Mouse (Mus musculus) erythroblast, embryonic 14.5 days (primary cell): ENCODE results near the gene Stk40. TPM values are rescaled to one million over a fixed set of nuclear protein-coding genes. Genes with fewer than 3 reads are reported as not detected.
"Not testable (repeated sequence)": the region's sequence is repeated elsewhere in the genome, so short reads cannot be mapped to it uniquely, and the experiment has no call there.

ENCODE experiments used
- H3K27me3 ChIP-seq: 2 replicates; pipeline ENCODE4 v1.6.1; 2012; ENCODE audit warnings: inconsistent platforms; ENCODE audit not compliant: control insufficient read depth
- H3K36me3 ChIP-seq: 2 replicates; pipeline ENCODE4 v1.6.1; 2012; ENCODE audit warnings: mild to moderate bottlenecking, inconsistent platforms; ENCODE audit not compliant: control insufficient read depth
- H3K4me1 ChIP-seq: 2 replicates; pipeline ENCODE4 v1.6.1; 2012; ENCODE audit warnings: inconsistent platforms; ENCODE audit not compliant: control insufficient read depth
- H3K4me3 ChIP-seq: replicated peaks from 2 replicates; pipeline ENCODE3; 2012; ENCODE audit warnings: moderate library complexity, mild to moderate bottlenecking, inconsistent platforms
- H3K9me3 ChIP-seq: 2 replicates; pipeline ENCODE4 v1.6.1; 2012; ENCODE audit warnings: low read length, inconsistent platforms, mixed read lengths; ENCODE audit not compliant: control insufficient read depth
- GATA1 ChIP-seq: IDR thresholded peaks from 2 replicates; pipeline ENCODE4 v1.6.1; 2012; ENCODE audit warnings: low read length, inconsistent platforms, mixed read lengths
- TAL1 ChIP-seq: IDR thresholded peaks from 3 replicates; pipeline ENCODE4 v1.6.1; 2012; ENCODE audit warnings: low read length, inconsistent platforms, mixed read lengths
- polyA plus RNA-seq: library from polyadenylated mRNA; stranded (reverse); fragments of >175 nt; gene quantifications from 2 replicates; pipeline ENCODE4 v1.2.3, GENCODE M21; 2012

Stk40 gene
- polyA plus RNA-seq, 1 experiment = 4.6 TPM

DNA sequence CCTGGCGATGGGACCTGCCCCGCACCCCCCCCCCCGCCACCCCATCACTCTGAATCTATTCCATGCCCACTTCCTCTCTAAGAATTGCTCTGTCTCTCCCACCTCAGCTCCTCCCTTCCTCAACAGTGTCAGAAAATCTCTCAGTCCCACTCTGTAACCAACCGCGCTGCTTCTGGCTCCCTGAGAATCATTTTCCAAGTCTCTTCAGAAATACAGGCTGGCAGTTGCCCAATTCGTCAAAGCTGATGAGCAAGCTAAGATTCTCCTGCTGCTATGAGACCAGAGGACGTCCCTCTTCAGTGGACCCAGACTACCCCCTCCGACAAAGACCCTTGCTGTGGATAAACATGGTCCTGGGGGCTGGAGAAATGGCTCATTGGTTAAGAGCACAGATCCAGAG, 55.7 kb downstream of the Stk40 start:
- Histone ChIP-seq H3K9me3 (0 out of 2 replicates have a peak, but pooled peaks cover 2% of the 10 kb centered on the region), H3K36me3 (peaks cover 7% of the 10 kb centered on the region), H3K4me1 (peaks cover 21% of the 10 kb centered on the region), H3K27me3 (no peaks in the 10 kb centered on the region), H3K4me3 (no peak overlapping the region)
- TF ChIP-seq TAL1 (no peak), GATA1 (no peak)

DNA sequence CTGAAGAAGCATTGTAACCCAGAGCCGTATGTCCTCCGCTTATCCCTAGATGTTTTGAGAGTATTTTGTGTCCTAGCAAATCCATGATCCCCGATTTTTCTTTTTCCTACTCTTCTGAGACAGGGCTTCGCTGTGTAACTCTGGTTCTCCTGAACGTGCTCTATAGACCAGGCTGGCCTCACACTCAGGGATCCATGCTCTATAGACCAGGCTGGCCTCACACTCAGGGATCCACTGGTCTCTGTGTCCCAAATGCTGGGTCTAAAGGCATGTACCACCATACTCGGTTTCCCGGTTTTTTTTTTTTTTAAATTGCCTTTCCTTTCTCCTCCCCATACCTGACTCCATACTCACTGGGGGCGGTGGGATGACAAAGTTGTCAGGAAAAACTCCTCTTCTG, 57.2 kb downstream of the Stk40 start:
- H3K27me3 ChIP-seq = no peaks in the 10 kb centered on the region
- no peak for TF ChIP-seq TAL1
- no peak for TF ChIP-seq GATA1

DNA sequence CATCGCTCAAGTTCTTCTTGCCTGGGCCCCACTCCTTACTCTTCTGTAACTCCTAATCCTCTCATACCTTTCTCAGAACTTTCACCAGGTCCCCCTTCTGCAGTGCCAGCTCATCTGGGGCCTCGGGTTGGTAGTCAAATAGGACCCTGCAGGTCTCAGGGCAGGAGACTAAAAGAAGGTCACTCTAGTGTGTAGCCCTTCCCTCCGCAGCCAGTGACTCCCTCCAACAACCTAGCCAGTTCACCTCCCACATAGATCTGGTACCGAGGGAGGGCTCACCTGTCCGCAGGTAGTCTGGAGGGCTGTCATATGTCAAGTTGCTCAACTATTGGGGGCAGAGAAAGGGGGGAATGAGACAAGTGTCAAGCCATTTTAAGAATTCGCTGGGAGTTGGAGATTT, 57.7 kb downstream of the Stk40 start:
- Histone ChIP-seq H3K4me1 (peaks cover 23% of the 10 kb centered on the region), H3K9me3 (0 out of 2 replicates have a peak, but pooled peaks cover 2% of the 10 kb centered on the region), H3K4me3 (no peak overlapping the region), H3K36me3 (peaks cover 23% of the 10 kb centered on the region), H3K27me3 (no peaks in the 10 kb centered on the region)
- TF ChIP-seq GATA1 = no peak
- no peak for TF ChIP-seq TAL1

More for the DNA sequence above, 57.2 kb downstream of the Stk40 start:
- H3K36me3 ChIP-seq = peaks cover 18% of the 10 kb centered on the region
- H3K4me3 ChIP-seq = no peak overlapping the region
- 0 out of 2 replicates have a peak, but pooled peaks cover 2% of the 10 kb centered on the region for H3K9me3 ChIP-seq
- H3K4me1 ChIP-seq = peaks cover 21% of the 10 kb centered on the region

DNA sequence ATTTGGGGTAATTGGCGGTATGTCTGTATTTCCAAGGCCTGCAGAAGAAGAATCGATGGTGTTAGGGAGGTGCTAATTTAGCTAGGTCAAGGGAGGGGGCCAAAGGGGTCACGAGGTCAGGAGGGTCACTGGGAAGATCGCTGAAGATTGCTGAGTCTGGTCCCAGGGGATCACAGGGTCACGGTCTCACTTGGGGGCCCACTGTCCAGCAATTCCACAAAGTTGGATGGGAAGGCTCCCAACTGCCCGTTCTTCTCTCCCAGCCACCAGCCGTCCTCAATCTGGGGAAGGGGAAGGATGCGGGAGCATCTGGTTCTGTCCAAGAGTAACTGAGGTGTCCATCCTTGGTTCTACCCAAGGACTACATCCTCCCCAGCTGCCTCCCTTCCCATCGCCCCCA, 58.2 kb downstream of the Stk40 start:
- peaks cover 26% of the 10 kb centered on the region for H3K4me1 ChIP-seq
- peak overlapping the region; percentile 65 for H3K4me3 ChIP-seq
- peaks cover 28% of the 10 kb centered on the region for H3K36me3 ChIP-seq
- H3K9me3 ChIP-seq = no peaks in the 10 kb centered on the region
- no peaks in the 10 kb centered on the region for H3K27me3 ChIP-seq
- no peak for TF ChIP-seq GATA1
- TF ChIP-seq TAL1 = no peak

DNA sequence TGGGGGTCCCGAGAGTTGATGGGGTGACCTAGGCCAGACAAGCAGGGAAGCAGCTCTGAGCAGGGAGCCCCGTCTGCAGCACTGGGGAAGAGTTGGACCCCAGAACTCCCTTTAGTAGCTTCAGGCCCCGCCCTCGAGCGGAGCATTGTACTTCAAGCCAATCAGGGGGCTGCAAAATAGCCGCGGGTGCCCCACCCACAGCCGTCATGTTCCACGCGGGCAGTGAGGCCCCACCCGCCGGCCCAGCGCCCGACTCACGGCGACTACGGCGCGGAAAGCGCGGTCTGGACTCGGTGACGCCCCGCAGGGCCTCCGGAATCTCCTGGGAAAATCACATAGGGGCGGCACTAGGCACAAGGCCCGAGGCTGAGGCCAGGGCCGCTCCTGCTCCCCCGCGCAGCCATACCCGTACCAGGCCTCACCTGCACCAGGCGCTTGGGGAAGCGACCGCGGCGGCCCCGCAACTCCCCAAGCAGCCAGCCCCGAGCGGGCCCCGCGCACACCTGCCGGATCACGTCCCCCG, 58.8 kb downstream of the Stk40 start:
- H3K36me3 ChIP-seq = peaks cover 34% of the 10 kb centered on the region
- H3K9me3 ChIP-seq = no peaks in the 10 kb centered on the region
- H3K4me3 ChIP-seq = peak overlapping the region; percentile 65
- H3K4me1 ChIP-seq = peaks cover 29% of the 10 kb centered on the region
- no peaks in the 10 kb centered on the region for H3K27me3 ChIP-seq
- TF ChIP-seq GATA1 (no peak), TAL1 (no peak)

DNA sequence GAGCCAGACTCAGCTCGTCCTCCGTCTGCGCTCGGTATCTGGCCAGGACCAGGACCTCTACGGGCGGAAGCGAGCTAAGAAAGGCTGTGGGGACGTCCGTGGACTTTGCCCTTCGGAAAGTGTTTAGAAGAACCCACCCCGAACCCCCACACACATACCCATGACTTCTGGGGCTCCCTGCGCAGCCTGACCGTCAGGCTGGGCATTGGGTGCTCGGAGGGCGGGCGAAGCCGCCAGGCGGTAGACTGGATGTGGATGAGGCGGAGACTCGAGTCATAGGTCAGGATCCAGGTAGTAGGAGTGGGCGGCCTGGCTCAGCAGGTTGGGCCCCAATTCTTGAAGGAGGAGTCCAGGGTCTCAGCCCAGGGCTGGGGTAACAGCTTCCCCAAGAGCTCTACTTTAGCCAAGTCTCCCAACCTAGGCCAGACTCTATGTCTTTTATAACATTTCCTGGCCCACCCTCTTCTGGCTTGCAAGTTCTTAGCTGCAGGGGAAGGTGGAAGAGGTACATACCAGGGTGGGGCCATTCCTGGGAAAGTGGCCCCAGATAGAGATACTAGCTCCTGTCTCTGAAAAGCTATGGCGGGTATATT, 59.4 kb downstream of the Stk40 start, which contains the start of gene Sh3d21:
Gene Sh3d21 (minus strand): TSS at position 425 of the 593 bp plus-strand sequence.
- peaks cover 27% of the 10 kb centered on the region for H3K4me1 ChIP-seq
- no peaks in the 10 kb centered on the region for H3K27me3 ChIP-seq
- peaks cover 40% of the 10 kb centered on the region for H3K36me3 ChIP-seq
- no peak for TF ChIP-seq TAL1
- H3K9me3 ChIP-seq = no peaks in the 10 kb centered on the region
- H3K4me3 ChIP-seq = peak within 1 kb of the TSS; percentile 65

DNA sequence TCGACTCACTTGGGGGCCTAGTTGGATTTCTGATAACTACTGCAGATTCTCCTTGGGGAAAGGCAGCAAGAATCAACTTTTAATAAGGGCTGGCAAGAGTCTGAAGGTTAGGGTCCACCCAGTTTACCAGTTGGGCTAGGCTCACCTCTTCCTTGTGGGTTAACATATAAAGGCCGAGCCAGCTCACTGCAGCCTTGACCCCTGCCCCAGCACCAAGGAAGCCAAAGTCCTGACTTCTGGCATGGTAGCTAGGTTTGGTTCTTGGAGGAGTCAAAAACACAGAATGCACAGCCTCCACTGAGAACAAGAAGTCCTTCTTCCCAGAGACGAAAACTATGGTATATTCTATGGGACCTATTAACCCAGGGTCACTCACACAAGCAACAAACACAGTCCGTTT, 59.9 kb downstream of the Stk40 start:
- TF ChIP-seq GATA1 (no peak), TAL1 (no peak)
- Histone ChIP-seq H3K4me1 (peaks cover 27% of the 10 kb centered on the region), H3K36me3 (peaks cover 45% of the 10 kb centered on the region), H3K27me3 (no peaks in the 10 kb centered on the region), H3K4me3 (no peak overlapping the region), H3K9me3 (no peaks in the 10 kb centered on the region)

DNA sequence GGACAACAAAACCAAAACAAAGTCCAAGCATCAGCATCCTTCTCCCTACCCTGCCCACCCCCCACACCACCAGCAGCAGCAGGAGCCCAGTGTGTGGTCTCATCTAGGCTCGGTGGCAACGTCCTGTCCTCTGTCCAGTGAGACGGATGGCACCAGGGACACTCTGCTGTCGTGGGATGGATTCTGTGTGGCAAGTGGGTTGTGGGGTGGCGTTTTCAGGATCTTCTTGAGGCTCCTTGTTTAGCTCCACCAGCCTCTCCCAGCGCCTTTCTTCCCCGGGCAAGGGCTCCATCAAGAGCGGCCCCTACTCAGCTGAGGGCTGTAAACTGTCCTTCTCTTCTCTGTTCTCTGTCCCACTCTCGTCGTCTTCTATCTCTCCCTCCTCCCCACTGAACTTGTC, 61.3 kb downstream of the Stk40 start:
- H3K36me3 ChIP-seq = peaks cover 59% of the 10 kb centered on the region
- H3K9me3 ChIP-seq = not testable (repeated sequence)

DNA sequence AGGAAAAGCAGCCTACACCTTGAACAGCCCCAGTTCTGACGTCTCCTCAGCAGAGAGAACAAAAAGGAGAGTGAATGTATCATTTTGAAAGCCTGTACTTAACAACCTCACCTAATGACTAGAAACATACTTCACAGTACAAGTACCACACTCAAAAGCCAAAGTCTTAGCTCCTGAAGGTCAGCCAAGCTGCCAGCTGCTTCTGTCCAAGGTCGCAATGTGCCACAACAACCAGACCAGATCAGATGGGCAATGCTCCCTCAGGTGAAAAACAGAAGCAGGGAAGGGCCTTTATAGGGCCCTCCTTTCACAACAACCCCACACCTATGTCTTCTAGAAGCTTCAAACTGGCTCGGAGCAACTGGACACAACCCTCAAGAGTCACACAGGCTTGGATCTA, 62.3 kb downstream of the Stk40 start:
- Histone ChIP-seq H3K4me1 (peaks cover 27% of the 10 kb centered on the region), H3K9me3 (no peaks in the 10 kb centered on the region), H3K36me3 (peaks cover 69% of the 10 kb centered on the region), H3K4me3 (no peak overlapping the region), H3K27me3 (no peaks in the 10 kb centered on the region)
- TF ChIP-seq TAL1 (no peak), GATA1 (no peak)

More for the DNA sequence above, 61.3 kb downstream of the Stk40 start:
- H3K27me3 ChIP-seq, H3K4me3 ChIP-seq: not testable (repeated sequence)
- peaks cover 27% of the 10 kb centered on the region for H3K4me1 ChIP-seq

DNA sequence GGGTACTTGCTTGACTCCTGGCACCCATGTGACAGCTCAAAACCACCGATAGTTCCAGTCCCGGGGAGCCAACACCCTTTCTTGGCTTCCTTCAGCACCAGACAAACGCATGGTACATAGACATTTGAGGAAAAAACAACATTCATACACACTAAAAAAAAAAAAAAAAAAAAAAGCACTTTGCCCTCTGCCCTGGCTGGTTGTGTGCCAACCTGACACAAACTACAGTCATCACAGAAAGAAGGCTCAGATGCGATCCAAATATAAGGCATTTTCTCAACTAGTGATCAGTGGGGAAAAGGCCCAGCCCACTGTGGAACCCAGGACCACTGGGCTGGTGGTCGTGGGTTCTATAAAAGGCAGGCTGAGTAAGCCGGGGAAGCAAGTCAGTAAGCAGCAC, 65.1 kb downstream of the Stk40 start:
- Histone ChIP-seq H3K27me3 (no peaks in the 10 kb centered on the region), H3K36me3 (peaks cover 90% of the 10 kb centered on the region), H3K4me1 (peaks cover 8% of the 10 kb centered on the region), H3K9me3 (no peaks in the 10 kb centered on the region), H3K4me3 (no peak overlapping the region)
- no peak for TF ChIP-seq GATA1
- no peak for TF ChIP-seq TAL1

DNA sequence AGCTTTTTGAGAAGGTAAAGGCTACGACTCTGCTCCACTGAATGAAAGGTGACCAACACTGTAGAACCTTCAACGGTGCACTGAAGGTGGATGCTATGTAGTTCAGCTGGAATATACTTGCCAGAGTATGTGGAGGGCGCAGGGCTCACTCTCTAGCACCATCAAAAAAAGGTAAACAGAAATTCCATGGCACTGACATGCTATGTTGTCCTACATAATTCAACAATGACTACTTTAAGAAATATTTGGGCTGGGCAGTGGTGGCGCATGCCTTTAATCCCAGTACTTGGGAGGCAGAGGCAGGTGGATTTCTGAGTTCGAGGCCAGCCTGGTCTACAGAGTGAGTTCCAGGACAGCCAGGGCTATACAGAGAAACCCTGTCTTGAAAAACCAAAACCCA, 67.0 kb downstream of the Stk40 start:
- H3K4me3 ChIP-seq, H3K27me3 ChIP-seq, H3K4me1 ChIP-seq, H3K9me3 ChIP-seq: not testable (repeated sequence)
- peaks cover 100% of the 10 kb centered on the region for H3K36me3 ChIP-seq
